Mouse (Mus musculus) testis, adult 2 months (tissue): Measurements from ENCODE around the gene Dnm3.

Experiments
- CTCF ChIP-seq: fragments of 200-500 bp; IDR thresholded peaks from 2 replicates; pipeline ENCODE4 v1.5.1; 2012; ENCODE audit warnings: low read depth, mild to moderate bottlenecking, inconsistent platforms, low read length, moderate library complexity; ENCODE audit not compliant: control insufficient read depth, insufficient read depth, insufficient replicate concordance
- POLR2A ChIP-seq: fragments of 200-500 bp; IDR thresholded peaks from 2 replicates; pipeline ENCODE4 v1.6.1; 2012; ENCODE audit warnings: low read depth, mild to moderate bottlenecking, inconsistent platforms, low read length, moderate library complexity; ENCODE audit not compliant: control insufficient read depth

GRCm38 (mm10) chr1:162153118-162153517 lies 324.7 kb downstream of the Dnm3 start:
- no peak for TF ChIP-seq CTCF
- no peak for TF ChIP-seq POLR2A
